Mouse (Mus musculus): ENCODE measurements around the gene Smarce1. TPM values are rescaled to one million over a fixed set of nuclear protein-coding genes. Genes with fewer than 3 reads are reported as not detected.
A peak's percentile ranks its signal among the peaks of the same experiment; 100 is the strongest.
"Not testable (repeated sequence)": the region's sequence is repeated elsewhere in the genome, so short reads cannot be mapped to it uniquely, and the experiment has no call there.

Smarce1 gene
- total RNA-seq (2022): 10 to 100 TPM; 46.9 to 61.5 (median 53.0) TPM

GRCm38 (mm10) chr11:99230261-99231048 is at the start of gene Smarce1:
Gene Smarce1, minus strand, starts transcription at chr11:99231017.
- DNase-seq (ENCODE audit: low spot score in 2 of 2): peak; percentile 39 to 66

GRCm38 (mm10) chr11:99279986-99280385 is 49.2 kb upstream of the Smarce1 start:
- no peak for DNase-seq (ENCODE audit: low spot score in 2 of 2)

GRCm38 (mm10) chr11:99276786-99277185 is 46.0 kb upstream of the Smarce1 start:
- DNase-seq (ENCODE audit: low spot score in 2 of 2): no peak

GRCm38 (mm10) chr11:99275624-99276023 is 44.8 kb upstream of the Smarce1 start:
- DNase-seq (ENCODE audit: low spot score in 2 of 2): no peak

GRCm38 (mm10) chr11:99272721-99273120 is 41.9 kb upstream of the Smarce1 start:
- DNase-seq (ENCODE audit: low spot score in 2 of 2): no peak

GRCm38 (mm10) chr11:99269192-99269591 is 38.4 kb upstream of the Smarce1 start:
- no peak for DNase-seq (ENCODE audit: low spot score in 2 of 2)

- DNase-seq (ENCODE audit: low spot score in 2 of 2): no peak
These were observed 35.0 kb upstream of the Smarce1 start for GRCm38 (mm10) chr11:99265796-99266195.

- DNase-seq (ENCODE audit: low spot score in 2 of 2): peak in 1 of 2 experiments; percentile 78
These were observed 34.4 kb upstream of the Smarce1 start for GRCm38 (mm10) chr11:99265220-99265619.

GRCm38 (mm10) chr11:99256213-99256612 is 25.4 kb upstream of the Smarce1 start:
- no peak for DNase-seq (ENCODE audit: low spot score in 2 of 2)

- no peak for DNase-seq (ENCODE audit: low spot score in 2 of 2)
These were observed 24.5 kb upstream of the Smarce1 start for GRCm38 (mm10) chr11:99255316-99255715.

GRCm38 (mm10) chr11:99253893-99254292 is 23.1 kb upstream of the Smarce1 start:
- no peak for DNase-seq (ENCODE audit: low spot score in 2 of 2)

- no peak for DNase-seq (ENCODE audit: low spot score in 2 of 2)
These were observed 21.9 kb upstream of the Smarce1 start for GRCm38 (mm10) chr11:99252671-99253070.

GRCm38 (mm10) chr11:99250666-99251065 is 19.8 kb upstream of the Smarce1 start:
- no peak for DNase-seq (ENCODE audit: low spot score in 2 of 2)

GRCm38 (mm10) chr11:99250241-99250640 is 19.4 kb upstream of the Smarce1 start:
- DNase-seq (ENCODE audit: low spot score in 2 of 2): peak in 1 of 2 experiments; percentile 50

GRCm38 (mm10) chr11:99249115-99249514 is 18.3 kb upstream of the Smarce1 start:
- no peak for DNase-seq (ENCODE audit: low spot score in 2 of 2)

- no peak for DNase-seq (ENCODE audit: low spot score in 2 of 2)
These were observed 17.1 kb upstream of the Smarce1 start for GRCm38 (mm10) chr11:99247916-99248315.

- DNase-seq (ENCODE audit: low spot score in 2 of 2): not testable (repeated sequence)
These were observed 13.7 kb upstream of the Smarce1 start for GRCm38 (mm10) chr11:99244519-99244918.

GRCm38 (mm10) chr11:99243820-99244374 is 13.1 kb upstream of the Smarce1 start, which contains the start of gene Krt222:
Gene Krt222, minus strand, starts transcription at chr11:99244085.
- peak; percentile 33 to 39 for DNase-seq (ENCODE audit: low spot score in 2 of 2)

- no peak for DNase-seq (ENCODE audit: low spot score in 2 of 2)
These were observed 12.5 kb upstream of the Smarce1 start for GRCm38 (mm10) chr11:99243200-99243819.

- DNase-seq (ENCODE audit: low spot score in 2 of 2): no peak
These were observed 11.2 kb upstream of the Smarce1 start for GRCm38 (mm10) chr11:99242056-99242455.

GRCm38 (mm10) chr11:99238468-99238867 is 7.7 kb upstream of the Smarce1 start:
- DNase-seq (ENCODE audit: low spot score in 2 of 2): no peak

GRCm38 (mm10) chr11:99231049-99231816 is 416 bp upstream of the Smarce1 start:
- no peak for DNase-seq (ENCODE audit: low spot score in 2 of 2)

All from left cerebral cortex, adult 8-10 months (tissue).